Mouse (Mus musculus): ENCODE data around the gene Slc6a6. TPM values are rescaled to one million over a fixed set of nuclear protein-coding genes. Genes with fewer than 3 reads are reported as not detected.

The Slc6a6 gene
- total RNA-seq, 2 experiments from 2014 or later, result 117 to 145 TPM

- no peak for DNase-seq
- intact Hi-C loops (cut with DNase I), result no loop called here
These were observed 34.8 kb downstream of the Slc6a6 start for GRCm38 (mm10) chr6:91718603-91719002.

GRCm38 (mm10) chr6:91719042-91719747 lies 35.3 kb downstream of the Slc6a6 start:
- intact Hi-C loops (cut with DNase I), result no loop called here
- DNase-seq, result peak; percentile 44 to 63

- no peak for DNase-seq
- intact Hi-C loops (cut with DNase I), result no loop called here
These were observed 36.1 kb downstream of the Slc6a6 start for GRCm38 (mm10) chr6:91719865-91720533.

GRCm38 (mm10) chr6:91720588-91721214 lies 36.8 kb downstream of the Slc6a6 start:
- intact Hi-C loops (cut with DNase I), result no loop called here
- DNase-seq, result no peak

GRCm38 (mm10) chr6:91721215-91721701 lies 37.4 kb downstream of the Slc6a6 start:
- intact Hi-C loops (cut with DNase I), result no loop called here
- peak; percentile 65 to 72 for DNase-seq

GRCm38 (mm10) chr6:91727361-91727760 lies 43.5 kb downstream of the Slc6a6 start:
- intact Hi-C loops (cut with DNase I), result no loop called here
- peak; percentile 41 to 60 for DNase-seq

GRCm38 (mm10) chr6:91728939-91729619 lies 45.2 kb downstream of the Slc6a6 start:
- intact Hi-C loops (cut with DNase I), result no loop called here
- DNase-seq, result peak in 1 of 2 experiments; percentile 37

- DNase-seq, result peak; percentile 87
- intact Hi-C loops (cut with DNase I), result no loop called here
These were observed 45.8 kb downstream of the Slc6a6 start for GRCm38 (mm10) chr6:91729677-91730127.

GRCm38 (mm10) chr6:91732138-91732537 lies 48.3 kb downstream of the Slc6a6 start:
- intact Hi-C loops (cut with DNase I), result no loop called here
- no peak for DNase-seq

GRCm38 (mm10) chr6:91736471-91736870 lies 52.6 kb downstream of the Slc6a6 start:
- peak; percentile 59 to 72 for DNase-seq
- intact Hi-C loops (cut with DNase I), result loop anchor here (5.0 kb wide), 1 partner anchor 49 kb away; no protein-coding TSS in a partner anchor

GRCm38 (mm10) chr6:91737451-91737850 lies 53.6 kb downstream of the Slc6a6 start:
- no peak for DNase-seq
- intact Hi-C loops (cut with DNase I), result loop anchor here (5.0 kb wide), 1 partner anchor 50 kb away; no protein-coding TSS in a partner anchor

- DNase-seq, result peak in 1 of 2 experiments; percentile 56
- intact Hi-C loops (cut with DNase I), result loop anchor here (5.0 kb wide), 1 partner anchor 51 kb away; no protein-coding TSS in a partner anchor
These were observed 54.2 kb downstream of the Slc6a6 start for GRCm38 (mm10) chr6:91738058-91738457.

- peak; percentile 73 to 77 for DNase-seq
- intact Hi-C loops (cut with DNase I), result loop anchor here (1.0 to 5.0 kb wide), 3 partner anchors 34 to 214 kb away; no protein-coding TSS in a partner anchor
These were observed 57.2 kb downstream of the Slc6a6 start for GRCm38 (mm10) chr6:91741046-91741445.

GRCm38 (mm10) chr6:91742466-91742865 lies 58.6 kb downstream of the Slc6a6 start:
- intact Hi-C loops (cut with DNase I), result loop anchor here (5.0 kb wide), 1 partner anchor 35 kb away; no protein-coding TSS in a partner anchor
- no peak for DNase-seq

- intact Hi-C loops (cut with DNase I), result loop anchor here (5.0 kb wide), 1 partner anchor 36 kb away; no protein-coding TSS in a partner anchor
These were observed 59.1 kb downstream of the Slc6a6 start for GRCm38 (mm10) chr6:91742995-91743394.

GRCm38 (mm10) chr6:91743886-91744285 lies 60.0 kb downstream of the Slc6a6 start:
- intact Hi-C loops (cut with DNase I), result loop anchor here (5.0 kb wide), 1 partner anchor 37 kb away; no protein-coding TSS in a partner anchor
- DNase-seq, result no peak

More at GRCm38 (mm10) chr6:91742995-91743394, 59.1 kb downstream of the Slc6a6 start:
- no peak for DNase-seq

- no peak for DNase-seq
- intact Hi-C loops (cut with DNase I), result no loop called here
These were observed 61.4 kb downstream of the Slc6a6 start for GRCm38 (mm10) chr6:91745246-91745645.

- DNase-seq, result no peak
- intact Hi-C loops (cut with DNase I), result no loop called here
These were observed 62.2 kb downstream of the Slc6a6 start for GRCm38 (mm10) chr6:91745947-91746582.

GRCm38 (mm10) chr6:91746776-91747175 lies 62.9 kb downstream of the Slc6a6 start:
- no peak for DNase-seq
- intact Hi-C loops (cut with DNase I), result no loop called here
